Mouse (Mus musculus): ENCODE measurements around the gene Dpm2.

- TF ChIP-seq CTCF (IDR thresholded peaks at IDR 0.05; ENCODE audit: borderline replicate concordance, insufficient read depth, low read depth, low read length) (no peak), POLR2A (IDR thresholded peaks at IDR 0.05; ENCODE audit: borderline replicate concordance, insufficient read depth, low read length) (no peak)
Measured at GRCm38 (mm10) chr2:32585149-32585714, 14.6 kb downstream of the Dpm2 start.

Measured in cerebellum, adult 2 months (tissue).